Mouse (Mus musculus) embryo, embryonic 9.5 days (tissue): ENCODE data around the gene Hoxa4.

Experiments
- DNase-seq: peaks from one replicate; pipeline ENCODE4 v3.0.0-alpha.2; 2017; ENCODE audit errors: extremely low spot score

The Hoxa4 gene

DNA sequence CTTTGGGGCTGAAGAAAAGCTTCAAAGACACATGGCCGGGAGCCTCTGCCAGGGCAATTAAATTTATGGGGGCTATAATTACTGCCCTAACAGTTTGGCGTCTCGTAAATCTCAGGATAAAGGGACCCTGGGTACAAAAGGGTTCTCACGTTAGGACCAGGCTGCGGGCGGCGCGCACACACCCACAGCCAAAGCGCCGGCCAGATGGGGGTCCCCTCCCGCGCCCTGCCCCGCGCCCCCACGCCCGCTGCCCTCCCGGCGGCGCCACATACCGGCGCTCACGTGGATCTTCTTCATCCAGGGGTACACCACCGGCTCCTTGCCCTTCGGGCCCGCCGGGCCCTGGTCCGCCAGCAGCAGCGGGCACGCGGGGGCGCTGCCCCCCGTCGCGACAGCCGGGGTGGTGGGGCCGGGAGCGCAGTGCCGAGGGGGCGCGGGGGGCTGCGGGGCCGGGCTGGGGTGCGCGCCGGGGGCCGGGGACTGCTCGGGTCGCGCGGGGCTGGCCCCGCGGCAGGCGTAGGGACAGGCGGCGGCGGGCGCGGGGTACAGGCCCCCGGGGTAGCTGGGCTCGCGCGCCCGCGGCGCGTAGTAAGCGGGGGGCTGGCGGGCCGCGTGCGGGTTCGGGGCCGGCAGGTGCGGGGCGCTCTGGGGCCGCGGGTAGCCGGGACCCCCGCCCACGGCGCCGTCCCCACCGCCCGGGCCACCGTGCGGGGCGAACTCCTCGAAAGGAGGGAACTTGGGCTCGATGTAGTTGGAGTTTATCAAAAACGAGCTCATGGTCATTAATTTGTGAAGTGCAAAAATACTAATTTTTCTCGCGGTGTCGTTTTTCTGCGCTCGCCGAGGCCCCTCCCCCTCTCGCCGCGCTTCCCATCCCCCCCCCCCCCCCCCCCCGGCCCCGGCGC is at the start of gene Hoxa4:
TSS of gene Hoxa4 (minus strand) at position 848 of the 905 bp plus-strand sequence.
- no peak for DNase-seq

DNA sequence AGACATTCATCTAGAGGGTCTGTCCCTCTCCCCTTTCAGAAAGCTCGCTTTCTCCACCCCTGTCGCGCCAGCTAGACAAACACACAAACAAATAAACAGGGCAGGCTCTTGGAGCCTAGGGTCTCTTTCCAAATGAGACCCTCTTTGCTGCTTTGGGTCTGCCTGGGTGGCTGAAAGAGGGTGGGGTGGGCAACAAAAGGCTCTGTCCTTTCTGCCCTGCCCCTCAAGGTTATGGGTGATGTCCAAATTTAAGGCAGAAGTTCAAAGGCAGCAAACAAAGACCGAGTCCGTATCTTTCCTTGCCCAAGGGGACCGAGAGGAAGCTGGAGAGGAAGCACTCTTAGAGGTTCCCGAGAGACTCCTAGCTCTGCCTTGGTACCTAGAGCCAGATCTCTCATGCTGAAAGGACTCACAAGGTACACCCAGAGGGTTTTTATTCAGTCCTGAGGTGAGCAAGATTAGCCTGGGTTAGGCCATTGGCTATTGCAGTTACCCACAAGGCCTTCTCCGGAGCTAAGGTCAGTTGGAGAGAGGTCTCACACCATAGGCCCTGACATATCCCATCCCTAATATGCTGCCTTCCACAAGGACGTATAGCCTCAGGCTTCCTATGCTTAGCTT is 49.6 kb upstream of the Hoxa4 start:
- DNase-seq: no peak

DNA sequence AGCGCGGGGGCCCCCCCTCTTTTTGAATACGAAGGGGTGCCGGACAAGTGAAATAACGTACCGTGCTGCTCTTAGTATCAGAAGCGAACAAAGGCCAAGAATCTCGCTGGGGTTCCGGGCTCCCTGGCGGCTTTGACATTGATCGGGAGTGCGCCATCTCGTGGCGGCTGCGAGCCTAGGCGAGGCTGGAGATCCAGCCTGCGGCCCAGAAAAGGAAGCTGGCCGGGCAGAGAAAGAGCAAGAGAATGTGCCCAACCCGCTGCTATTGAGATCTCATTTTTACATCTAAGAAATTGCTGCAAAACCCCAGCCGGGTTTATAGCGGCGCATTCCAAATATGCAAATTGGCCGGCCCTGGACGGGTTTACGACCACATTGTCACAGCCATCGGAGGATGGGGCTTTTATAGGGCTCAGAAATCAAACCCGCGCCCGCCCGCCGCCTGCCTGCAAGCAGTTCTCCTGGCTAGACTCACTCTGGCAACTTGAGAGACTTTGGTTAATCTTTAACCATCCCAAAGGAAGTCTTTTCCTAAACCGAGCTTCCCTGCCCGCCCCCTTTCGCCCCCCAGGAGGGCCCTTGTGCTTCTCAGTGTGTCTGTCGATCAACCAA is 48.9 kb upstream of the Hoxa4 start, which contains the start of gene Hoxa10:
TSS of gene Hoxa10 (minus strand) at position 466 of the 612 bp plus-strand sequence.
- DNase-seq: peak; percentile 89

DNA sequence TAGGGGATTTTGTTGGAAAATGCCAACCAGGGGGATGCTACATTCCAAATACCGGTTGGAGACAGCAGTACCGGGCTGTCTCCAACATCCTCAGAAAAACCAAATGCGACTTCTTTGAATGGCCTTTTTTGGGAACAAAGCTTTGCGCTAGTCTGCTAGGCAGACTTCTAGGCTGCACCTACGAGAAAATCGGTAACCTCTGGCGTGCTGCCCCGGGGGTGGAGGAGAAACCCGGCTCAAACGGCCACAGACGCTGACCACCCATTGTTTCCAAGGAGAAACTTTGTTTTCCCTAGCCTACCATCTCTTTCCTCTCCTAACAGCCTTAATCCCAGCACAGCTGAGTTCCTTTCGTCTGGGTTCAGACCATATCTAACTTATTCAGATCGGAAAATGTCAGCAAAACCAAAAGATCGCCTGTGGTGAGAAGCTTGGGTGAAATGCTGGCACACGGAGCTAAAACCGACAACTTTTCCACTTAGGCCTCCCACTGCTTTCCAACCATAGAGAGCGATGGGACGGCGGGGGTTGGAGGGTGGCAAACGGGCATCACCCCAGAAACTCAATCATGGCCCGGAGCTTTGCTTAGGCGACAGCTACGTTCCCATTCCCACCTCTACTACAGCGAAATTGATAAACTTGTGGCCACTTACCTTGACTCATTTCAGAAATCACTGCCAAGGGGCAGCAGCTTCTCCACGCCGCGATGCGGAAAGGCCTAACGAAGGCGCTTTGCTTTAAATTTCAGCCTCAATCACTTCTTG is 48.3 kb upstream of the Hoxa4 start:
- no peak for DNase-seq

DNA sequence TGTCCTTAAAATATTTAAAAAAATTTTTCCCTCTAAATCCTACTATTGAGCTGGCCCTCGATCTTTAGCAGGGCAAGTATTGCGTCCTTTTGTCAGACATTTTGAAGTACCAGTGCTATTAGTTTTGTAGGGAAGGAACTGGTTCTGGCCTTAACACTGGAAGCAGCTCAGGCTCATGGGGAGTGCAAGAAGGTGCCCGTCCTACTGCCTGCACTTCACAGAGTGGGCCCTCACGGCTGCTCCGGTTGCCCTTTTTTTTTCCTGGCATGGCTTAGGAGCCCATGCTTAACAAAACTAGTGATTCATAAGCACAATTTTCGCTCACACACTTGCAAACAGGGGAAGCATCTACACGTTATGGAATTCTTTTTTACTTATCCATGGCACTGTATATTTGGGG is 47.4 kb upstream of the Hoxa4 start:
- DNase-seq: no peak

DNA sequence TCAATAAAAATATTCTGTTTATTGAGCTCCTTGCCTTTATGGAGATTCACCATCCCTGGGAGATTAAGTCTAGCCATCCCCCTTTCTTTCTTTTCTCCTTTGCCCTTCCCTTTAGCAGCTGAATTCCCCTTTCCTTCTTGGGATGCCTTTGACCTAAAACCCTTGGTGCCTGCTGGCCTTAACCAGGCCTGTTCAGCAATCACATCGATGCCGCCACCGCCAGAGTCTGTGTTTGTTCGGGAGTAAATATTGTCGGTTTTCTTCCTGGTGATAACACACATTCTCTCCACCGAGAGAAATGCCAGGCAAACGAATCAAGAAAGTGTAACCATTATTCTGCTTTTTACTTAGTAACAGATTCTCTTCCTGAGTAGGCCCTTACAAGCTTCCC is 46.6 kb upstream of the Hoxa4 start:
- DNase-seq: no peak

DNA sequence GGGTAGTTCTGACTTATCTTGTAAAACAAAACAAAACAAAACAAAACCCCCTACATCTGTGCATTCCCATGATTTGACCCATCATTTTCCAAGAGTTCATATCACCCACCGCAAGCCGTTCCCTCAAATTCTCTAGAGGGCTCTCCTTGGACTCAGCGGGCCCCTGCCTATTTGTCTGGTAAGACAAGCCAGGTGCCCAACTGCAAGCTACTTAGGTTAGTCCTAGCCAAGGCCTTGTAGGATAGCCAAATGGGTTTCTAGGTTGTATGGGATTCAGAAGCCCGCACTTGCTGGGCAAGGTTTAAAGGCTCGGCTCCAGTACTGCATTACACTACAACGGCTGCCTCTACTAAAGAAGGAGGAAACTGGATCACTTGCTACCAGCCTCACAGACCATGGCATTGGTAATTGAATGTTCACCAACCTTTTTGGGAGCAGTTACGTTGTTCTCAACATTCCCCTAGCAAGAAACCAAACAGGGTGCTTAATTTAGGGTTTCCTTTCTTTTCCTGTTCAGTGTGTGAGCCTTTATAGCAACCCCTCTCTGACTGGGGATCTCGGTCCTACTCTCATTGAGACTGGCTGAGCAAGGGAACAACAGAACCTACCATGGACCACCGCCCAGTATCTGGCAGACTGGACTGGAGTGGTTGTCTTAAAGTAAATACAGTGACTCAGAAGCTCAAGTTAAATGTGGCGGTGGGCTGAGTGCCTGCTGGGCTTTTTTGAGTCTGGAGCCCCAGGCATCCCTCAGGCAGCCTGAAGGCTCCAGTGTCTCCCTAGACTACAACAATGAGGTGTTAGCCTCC is 46.0 kb upstream of the Hoxa4 start:
- DNase-seq: no peak

DNA sequence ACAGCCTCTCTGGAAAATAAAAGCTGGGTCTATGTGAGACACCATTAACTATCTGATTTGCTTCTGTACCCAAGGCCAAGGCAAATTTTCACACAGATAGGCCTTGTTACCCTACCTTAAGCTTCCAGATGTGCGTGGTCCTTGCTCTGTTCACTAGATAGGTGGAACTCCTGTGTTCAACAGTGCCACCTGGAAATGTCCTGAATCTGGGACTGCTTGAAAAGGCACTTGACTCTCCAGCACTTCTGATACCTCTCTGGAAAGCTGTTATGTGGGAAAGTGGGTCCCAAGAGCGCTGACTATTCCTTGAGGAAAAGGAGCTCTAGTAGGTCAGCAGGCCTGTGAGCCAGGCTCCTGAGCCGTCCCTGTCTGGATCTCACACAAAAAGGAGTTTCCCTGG is 45.3 kb upstream of the Hoxa4 start:
- no peak for DNase-seq

DNA sequence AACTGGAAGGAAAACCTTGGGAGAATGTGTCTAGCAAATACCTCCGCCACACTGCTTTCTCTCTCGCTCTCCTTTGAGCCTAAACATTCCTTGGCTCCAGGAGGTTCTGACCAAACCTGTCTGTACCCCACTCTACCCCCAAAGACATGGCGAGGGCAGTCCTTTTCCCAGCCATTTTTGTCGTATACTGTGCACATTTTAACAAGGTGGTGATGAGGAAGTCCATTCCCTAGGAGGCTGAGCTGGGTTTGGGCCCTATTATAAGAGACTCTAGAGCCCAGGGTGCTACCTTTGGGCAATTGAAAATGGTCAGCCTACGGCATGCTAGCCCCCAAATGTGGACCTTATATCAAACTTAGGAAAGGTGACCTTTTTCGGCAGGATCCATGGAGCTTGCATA is 44.3 kb upstream of the Hoxa4 start:
- DNase-seq: no peak

DNA sequence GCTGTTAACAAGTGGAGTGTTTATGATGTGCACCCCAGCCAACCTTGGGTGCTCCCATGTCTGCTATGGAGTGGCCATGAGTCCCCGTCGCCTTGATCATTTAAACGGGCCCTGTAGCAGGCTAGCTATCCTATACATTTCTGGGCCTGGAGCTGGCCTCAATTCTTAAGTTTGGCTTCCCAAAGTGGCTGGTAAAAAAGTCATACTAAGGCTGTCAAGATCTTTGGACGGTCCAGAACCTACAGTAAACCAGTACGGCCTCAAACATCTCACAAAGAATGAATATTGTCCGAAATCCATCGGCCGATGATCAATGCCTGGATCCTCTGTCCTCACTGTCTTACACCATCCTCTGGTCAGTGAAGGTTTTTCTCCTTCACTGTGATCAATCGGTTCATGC is 43.7 kb upstream of the Hoxa4 start:
- DNase-seq: no peak

DNA sequence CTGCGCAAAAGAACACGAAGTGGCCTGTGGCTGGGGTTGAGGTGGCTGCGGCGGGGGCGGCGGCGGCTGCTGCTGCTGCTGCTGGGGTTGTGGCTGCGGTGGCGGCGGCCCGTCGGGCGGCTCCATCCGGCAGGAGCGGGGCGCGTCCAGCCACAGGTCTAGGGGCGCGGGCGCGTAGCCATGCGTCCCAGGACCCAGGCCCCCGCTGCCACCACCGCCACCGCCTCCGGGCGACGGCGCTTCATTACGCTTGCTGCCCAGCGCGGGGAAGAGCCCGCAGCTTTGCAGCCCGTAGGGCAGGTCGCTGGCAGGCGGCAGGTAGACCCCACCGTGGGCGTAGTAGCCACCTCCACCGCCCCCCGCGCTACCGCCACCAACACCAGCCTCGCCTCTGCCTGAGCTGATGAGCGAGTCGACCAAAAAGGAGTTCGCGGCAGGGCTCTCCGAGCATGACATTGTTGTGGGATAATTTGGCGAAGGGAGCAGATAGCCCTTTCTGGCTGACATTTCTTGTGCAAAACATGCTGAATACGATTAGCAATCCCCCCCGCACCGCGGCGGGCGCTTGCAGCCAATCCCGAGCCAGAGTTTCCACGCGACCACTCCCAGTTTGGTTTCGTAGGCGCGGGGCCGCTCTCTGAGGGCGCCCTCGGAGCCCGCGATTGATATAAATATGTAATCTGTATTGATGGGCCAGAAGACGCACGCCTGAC is 43.0 kb upstream of the Hoxa4 start:
- no peak for DNase-seq

DNA sequence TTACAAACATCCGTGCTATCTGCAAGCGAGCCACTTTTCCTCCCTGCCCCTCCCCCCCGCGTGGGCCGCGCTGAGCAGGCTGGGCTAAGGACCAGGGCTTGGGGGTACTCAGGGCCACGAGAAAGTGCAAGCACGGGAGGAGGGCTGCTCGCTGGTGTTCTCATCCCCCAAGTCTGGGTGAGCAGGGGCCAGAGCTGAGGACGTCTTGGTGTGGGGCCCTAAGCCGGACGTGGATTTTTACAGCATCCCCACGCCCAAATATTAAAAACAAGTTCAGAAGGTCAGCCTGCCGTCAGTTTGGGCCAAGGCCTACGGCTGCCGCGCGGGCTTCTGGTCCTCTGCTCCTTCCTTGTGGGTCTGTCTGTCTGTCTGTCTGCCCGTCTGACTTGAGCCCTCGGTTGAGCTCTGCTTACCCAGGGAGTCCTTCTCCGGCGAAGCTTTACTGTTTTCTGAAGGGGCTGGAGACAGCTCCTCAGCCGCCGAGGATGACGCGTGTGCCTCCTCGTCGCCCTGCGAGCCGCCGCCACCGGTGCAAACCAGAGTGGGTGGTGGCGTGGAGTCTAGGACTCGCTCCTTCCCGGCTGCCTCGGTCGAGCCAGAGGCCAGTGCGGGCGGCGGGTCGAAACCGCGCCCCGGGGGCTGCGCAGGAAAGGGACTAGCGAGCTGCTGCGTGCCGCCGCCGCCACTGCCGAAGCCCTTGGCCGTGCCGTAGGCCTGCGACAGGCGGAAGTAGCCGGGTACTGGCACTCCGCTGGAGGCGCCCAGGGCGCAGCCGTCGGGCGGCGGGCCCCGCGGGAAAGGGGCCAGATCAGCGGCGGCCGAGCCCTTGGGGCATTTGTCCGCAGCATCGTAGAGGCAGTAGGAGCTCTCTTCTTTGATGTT is 42.2 kb upstream of the Hoxa4 start:
- DNase-seq: no peak

DNA sequence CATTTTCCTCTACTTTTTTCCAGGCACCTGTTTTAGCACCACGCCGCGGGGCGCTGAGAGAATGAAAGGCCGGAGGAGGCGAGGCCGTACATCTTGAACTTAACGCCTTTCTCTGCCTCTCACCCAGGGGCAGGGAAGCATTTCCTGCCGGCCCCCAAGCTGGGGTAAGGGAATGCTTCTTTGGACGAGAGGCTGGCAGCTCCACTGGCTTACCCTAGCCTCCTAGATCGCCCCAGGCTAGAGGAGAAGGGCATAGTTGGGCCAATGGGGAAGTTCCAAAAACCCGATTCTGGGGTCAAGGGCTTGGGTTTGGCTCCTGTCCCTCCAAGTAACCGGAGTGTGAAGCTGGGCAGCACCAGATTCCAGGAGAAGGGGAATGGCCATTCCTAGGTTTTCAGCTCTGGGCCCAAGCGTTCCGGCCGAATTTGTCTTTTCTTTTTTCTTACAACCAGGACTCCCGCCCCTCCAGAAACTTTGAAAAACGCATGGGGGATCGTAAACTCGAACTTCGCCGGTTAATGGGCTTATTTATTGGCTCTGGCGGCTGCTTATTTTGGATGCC is 41.5 kb upstream of the Hoxa4 start:
- no peak for DNase-seq

DNA sequence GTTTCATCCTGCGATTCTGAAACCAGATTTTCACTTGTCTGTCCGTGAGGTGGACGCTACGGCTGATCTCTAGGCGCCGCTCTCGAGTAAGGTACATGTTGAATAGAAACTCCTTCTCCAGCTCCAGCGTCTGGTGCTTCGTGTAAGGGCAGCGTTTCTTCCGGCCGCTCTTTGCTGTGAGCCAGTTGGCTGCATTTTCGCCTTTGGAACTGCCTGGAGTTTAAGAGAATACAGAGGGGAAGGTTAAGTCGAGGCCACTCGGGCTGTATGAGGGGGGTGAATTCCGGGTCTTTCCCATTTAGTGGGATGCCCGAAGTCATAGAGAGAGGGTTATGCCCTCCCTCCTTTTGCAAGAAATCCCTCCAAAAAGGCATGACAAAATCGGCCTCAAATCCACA is 41.0 kb upstream of the Hoxa4 start:
- no peak for DNase-seq

DNA sequence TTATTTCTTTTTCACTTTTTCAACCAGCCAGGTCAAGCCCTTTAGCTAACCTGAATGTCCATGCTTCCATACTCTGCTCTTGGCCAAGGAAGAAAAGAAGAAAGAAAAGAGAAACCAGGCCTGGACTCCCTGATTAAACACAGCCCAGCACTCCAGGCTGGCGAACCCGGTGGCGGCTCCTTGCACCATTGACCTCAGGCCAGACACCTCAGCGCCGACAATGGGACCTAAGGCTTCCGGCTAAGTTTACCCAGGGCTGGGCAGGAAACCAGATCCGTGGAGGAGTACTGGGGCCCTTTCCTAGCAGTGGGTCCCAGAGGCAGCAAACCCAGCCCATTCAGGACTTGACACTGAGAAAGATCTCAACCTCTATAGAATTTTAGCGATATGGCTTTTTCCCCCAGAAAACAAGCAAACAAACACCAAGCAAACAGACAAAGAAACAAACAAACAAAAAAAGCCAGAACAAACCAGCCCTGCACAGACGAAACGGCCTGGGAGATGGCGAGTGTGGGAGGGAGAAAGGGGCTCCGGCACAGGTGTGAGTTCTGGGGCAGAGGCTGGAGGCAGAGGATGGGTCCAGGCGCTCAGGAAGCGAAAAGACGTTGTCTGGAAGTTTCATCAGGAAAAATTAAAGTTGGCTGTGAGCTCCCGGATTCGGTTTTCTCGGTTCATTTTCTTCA is 40.5 kb upstream of the Hoxa4 start:
- no peak for DNase-seq

DNA sequence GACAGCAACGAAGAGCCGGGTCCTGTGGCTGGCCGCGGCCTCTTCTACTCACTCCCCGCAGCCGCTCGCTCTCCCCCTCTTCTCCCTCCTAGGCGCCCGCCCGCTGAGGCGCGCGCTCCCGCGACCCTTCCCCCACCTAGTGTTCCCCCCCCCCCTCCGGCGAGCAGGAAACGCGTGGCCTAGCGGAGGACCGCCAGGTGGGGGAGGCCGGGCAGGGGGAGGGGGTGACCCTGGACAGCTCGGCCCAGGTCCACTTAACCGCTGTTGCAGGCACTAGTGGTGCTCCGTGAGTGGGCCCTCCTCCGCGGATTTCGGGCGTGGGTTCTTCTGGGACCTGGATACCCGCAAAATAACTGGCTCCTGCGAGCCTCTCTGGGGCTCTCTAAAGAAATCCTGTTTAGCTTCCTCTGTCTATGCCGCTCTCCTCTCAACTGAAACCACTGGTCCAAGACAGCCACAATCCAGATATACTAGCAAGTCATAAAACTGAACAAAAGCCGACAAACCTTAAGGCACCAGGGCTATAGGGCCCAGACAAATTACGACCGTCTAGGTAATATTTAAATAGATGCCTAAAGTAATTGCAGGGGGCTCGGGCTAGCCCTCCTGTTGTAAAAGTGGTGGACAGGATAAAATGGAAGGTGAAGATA is 39.1 kb upstream of the Hoxa4 start, which contains the start of gene Hoxa9:
TSS of gene Hoxa9 (minus strand) at position 574 of the 650 bp plus-strand sequence.
- no peak for DNase-seq

DNA sequence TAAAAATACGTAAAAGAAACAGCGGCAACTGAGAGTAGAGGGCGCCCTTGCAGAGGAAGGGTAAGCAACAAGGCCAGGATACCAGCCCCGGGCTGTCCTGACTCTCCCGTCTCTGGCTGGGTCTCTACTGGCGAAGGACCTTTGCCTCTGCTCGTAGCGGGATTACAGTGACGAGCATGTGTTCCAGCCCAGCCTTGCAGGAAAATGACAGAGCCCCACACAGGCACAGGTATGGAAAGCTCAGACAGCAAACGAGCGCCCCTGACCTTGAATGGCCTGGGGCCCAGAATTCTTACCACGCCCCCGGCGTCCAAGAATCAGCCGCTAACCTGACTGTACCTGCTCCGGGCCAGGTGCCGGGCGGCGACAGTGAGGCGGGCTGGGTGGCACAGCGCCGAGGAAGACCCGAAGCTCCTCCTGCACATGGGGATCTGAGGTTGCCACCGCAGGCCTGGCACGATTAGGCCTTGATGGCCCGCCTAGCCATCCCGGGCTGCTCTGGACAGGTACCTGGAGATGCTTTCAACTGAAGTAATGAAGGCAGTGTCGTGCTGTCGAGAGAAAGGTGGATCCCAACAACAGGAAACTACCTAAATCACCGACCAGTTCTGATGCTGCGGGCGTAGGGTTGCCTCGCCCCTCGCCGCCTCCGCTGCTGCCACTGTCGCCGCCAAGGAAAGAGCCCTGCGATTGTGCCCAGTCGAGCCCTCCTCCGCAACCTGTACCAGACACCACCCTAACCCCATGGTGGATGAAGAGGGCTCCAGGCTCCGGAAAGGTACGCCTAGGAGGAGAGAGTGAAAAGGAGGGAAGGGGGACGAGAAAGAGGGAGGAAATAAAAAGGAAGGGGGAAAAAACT is 38.2 kb upstream of the Hoxa4 start:
- no peak for DNase-seq
